Mouse (Mus musculus): ENCODE measurements around the gene Adam22. TPM values are rescaled to one million over a fixed set of nuclear protein-coding genes. Genes with fewer than 3 reads are reported as not detected.
"Not testable (repeated sequence)": the region's sequence is repeated elsewhere in the genome, so short reads cannot be mapped to it uniquely, and the experiment has no call there.

Gene Adam22
- polyA plus RNA-seq, 1 experiment from 2014 or later = 4.7 TPM

- no peaks in the 10 kb centered on the region for H3K27me3 ChIP-seq (ENCODE audit: insufficient read depth, poor library complexity, severe bottlenecking)
- H3K4me3 ChIP-seq = no peak overlapping the region
- DNase-seq (ENCODE audit: low spot score) = no peak
- WGBS = 78% methylated on average over 5 of the region's 5 CpGs
- H3K27ac ChIP-seq = no peak overlapping the region
- no peaks in the 10 kb centered on the region for H3K9me3 ChIP-seq
- H3K36me3 ChIP-seq = no peaks in the 10 kb centered on the region
- peaks cover 11% of the 10 kb centered on the region; the same call in 1 of the 2 replicates for H3K4me1 ChIP-seq
Observed at GRCm38 (mm10) chr5:8221630-8222029, 146.3 kb downstream of the Adam22 start.

GRCm38 (mm10) chr5:8215841-8216240 is 152.1 kb downstream of the Adam22 start:
- H3K27ac ChIP-seq = no peak overlapping the region
- no peaks in the 10 kb centered on the region for H3K4me1 ChIP-seq
- no peaks in the 10 kb centered on the region for H3K27me3 ChIP-seq (ENCODE audit: insufficient read depth, poor library complexity, severe bottlenecking)
- H3K4me3 ChIP-seq = no peak overlapping the region
- no peaks in the 10 kb centered on the region for H3K36me3 ChIP-seq
- no peak for DNase-seq (ENCODE audit: low spot score)
- 76% methylated on average over 1 of the region's 1 CpGs for whole genome bisulfite sequencing
- no peaks in the 10 kb centered on the region for H3K9me3 ChIP-seq

DNA sequence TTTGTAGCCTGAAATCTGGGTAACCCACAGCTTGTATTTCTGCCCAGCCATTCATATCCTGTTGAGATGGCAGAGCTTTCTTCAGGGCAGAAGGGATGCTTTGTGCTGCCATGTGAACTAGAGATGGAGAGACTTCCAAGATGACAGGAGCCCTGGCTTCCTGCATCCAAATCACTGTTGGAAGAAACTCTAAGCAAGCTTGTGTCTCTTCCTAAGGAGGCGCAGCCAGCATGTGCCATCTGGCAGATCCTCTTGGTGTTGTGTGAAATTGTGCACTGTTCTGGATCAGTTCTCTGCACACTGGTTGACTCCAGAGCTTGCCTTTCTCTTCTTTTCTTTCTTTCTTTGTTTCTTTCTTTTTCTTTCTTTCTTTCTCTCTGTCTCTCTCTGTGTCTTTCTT is 183.0 kb downstream of the Adam22 start:
- not testable (repeated sequence) for H3K9me3 ChIP-seq; H3K36me3 ChIP-seq; H3K4me3 ChIP-seq; H3K27ac ChIP-seq; DNase-seq (ENCODE audit: low spot score); H3K27me3 ChIP-seq (ENCODE audit: insufficient read depth, poor library complexity, severe bottlenecking); H3K4me1 ChIP-seq
- WGBS = 76% methylated on average over 1 of the region's 1 CpGs

- WGBS = 75% methylated on average over 1 of the region's 1 CpGs
- Histone ChIP-seq H3K9me3 (no peaks in the 10 kb centered on the region), H3K4me3 (no peak overlapping the region), H3K27me3 (ENCODE audit: insufficient read depth, poor library complexity, severe bottlenecking) (no peaks in the 10 kb centered on the region), H3K27ac (no peak overlapping the region), H3K36me3 (no peaks in the 10 kb centered on the region), H3K4me1 (no peaks in the 10 kb centered on the region)
- DNase-seq (ENCODE audit: low spot score) = no peak
Observed at GRCm38 (mm10) chr5:8180646-8181045, 187.3 kb downstream of the Adam22 start.

GRCm38 (mm10) chr5:8178111-8178510 is 189.8 kb downstream of the Adam22 start:
- 85% methylated on average over 17 of the region's 17 CpGs for WGBS
- Histone ChIP-seq H3K27ac (no peak overlapping the region), H3K36me3 (no peaks in the 10 kb centered on the region), H3K9me3 (no peaks in the 10 kb centered on the region), H3K27me3 (ENCODE audit: insufficient read depth, poor library complexity, severe bottlenecking) (no peaks in the 10 kb centered on the region), H3K4me1 (no peaks in the 10 kb centered on the region), H3K4me3 (no peak overlapping the region)
- no peak for DNase-seq (ENCODE audit: low spot score)

- 52% methylated on average over 4 of the region's 4 CpGs for WGBS
- no peak for DNase-seq (ENCODE audit: low spot score)
Observed at GRCm38 (mm10) chr5:8164773-8165172, 203.2 kb downstream of the Adam22 start.

DNA sequence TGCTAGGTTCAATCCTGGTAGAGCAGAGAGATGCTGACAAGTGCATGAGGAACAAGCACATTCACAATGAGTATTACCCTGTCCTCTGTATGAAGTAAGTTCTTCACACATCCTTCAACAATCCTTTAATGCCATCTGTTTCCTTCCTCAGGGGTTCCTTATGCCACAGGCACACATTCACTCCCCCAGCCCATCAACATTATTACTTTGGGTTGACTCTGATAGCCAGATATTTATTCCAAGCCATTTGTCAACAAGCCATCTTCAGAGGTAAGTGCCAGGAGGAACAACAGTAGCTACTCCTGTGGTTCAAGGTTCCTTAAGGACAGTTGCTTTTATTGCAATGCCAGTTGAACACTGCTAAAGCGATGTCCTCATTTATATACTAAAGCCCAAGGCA is 216.3 kb downstream of the Adam22 start:
- WGBS = 94% methylated on average over 1 of the region's 1 CpGs
- no peak overlapping the region for H3K4me3 ChIP-seq
- H3K4me1 ChIP-seq = no peaks in the 10 kb centered on the region
- H3K27me3 ChIP-seq (ENCODE audit: insufficient read depth, poor library complexity, severe bottlenecking) = no peaks in the 10 kb centered on the region
- no peaks in the 10 kb centered on the region for H3K36me3 ChIP-seq
- H3K27ac ChIP-seq = no peak overlapping the region
- no peak for DNase-seq (ENCODE audit: low spot score)
- H3K9me3 ChIP-seq = no peaks in the 10 kb centered on the region

More at GRCm38 (mm10) chr5:8164773-8165172, 203.2 kb downstream of the Adam22 start:
- H3K27me3 ChIP-seq (ENCODE audit: insufficient read depth, poor library complexity, severe bottlenecking) = no peaks in the 10 kb centered on the region
- no peak overlapping the region for H3K27ac ChIP-seq
- no peaks in the 10 kb centered on the region for H3K4me1 ChIP-seq
- no peaks in the 10 kb centered on the region for H3K36me3 ChIP-seq
- H3K4me3 ChIP-seq = no peak overlapping the region
- H3K9me3 ChIP-seq = no peaks in the 10 kb centered on the region

DNA sequence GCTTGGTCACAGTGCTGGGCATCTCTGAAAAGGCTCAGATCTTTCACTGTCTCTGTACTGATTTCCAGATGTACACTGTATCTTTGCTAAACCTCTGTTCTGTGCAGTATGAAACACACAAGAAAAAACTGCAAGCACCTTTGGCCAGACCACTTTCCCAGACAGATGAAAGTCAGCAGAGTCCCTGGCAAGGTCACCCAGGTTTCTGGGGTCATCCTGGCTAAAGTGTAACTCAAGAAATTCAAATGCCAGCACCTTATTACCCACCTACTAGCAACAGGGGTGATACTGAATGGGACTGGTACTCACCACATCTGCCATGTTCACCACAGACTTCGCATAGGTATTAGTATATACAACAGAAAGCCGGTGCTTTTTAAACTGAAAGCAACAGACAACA is 221.8 kb downstream of the Adam22 start:
- no peak overlapping the region for H3K27ac ChIP-seq
- no peaks in the 10 kb centered on the region for H3K9me3 ChIP-seq
- no peak overlapping the region for H3K4me3 ChIP-seq
- H3K36me3 ChIP-seq = no peaks in the 10 kb centered on the region
- WGBS = 93% methylated on average over 2 of the region's 2 CpGs
- H3K4me1 ChIP-seq = no peaks in the 10 kb centered on the region
- DNase-seq (ENCODE audit: low spot score) = no peak
- H3K27me3 ChIP-seq (ENCODE audit: insufficient read depth, poor library complexity, severe bottlenecking) = no peaks in the 10 kb centered on the region

- H3K36me3 ChIP-seq = no peaks in the 10 kb centered on the region
- no peak for DNase-seq (ENCODE audit: low spot score)
- no peak overlapping the region for H3K4me3 ChIP-seq
- H3K27ac ChIP-seq = no peak overlapping the region
- no peaks in the 10 kb centered on the region for H3K27me3 ChIP-seq (ENCODE audit: insufficient read depth, poor library complexity, severe bottlenecking)
- 75% methylated on average over 5 of the region's 5 CpGs for WGBS
- H3K9me3 ChIP-seq = no peaks in the 10 kb centered on the region
- H3K4me1 ChIP-seq = no peaks in the 10 kb centered on the region
Observed at GRCm38 (mm10) chr5:8145473-8145872, 222.5 kb downstream of the Adam22 start.

DNA sequence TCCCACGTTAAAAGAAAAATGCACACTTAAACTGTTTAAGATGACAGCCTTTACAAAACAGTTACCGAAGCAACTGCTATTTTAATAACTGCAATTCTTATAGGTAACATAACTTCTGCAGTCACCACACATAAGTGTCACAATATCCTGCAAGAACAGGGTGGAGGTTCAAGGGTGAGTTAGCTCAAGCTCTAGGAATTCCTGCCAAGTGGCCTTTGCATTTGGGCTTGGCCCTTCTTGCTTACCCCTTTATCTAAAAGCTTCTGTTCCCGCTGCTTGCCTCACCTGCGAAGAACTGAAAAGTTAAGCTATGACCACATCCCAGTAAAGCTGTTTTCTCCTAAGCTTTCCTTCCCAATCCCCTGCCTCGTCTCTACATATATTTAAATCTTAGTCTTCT is 235.4 kb downstream of the Adam22 start:
- Histone ChIP-seq H3K4me1 (no peaks in the 10 kb centered on the region), H3K4me3 (no peak overlapping the region), H3K27me3 (ENCODE audit: insufficient read depth, poor library complexity, severe bottlenecking) (no peaks in the 10 kb centered on the region), H3K9me3 (no peaks in the 10 kb centered on the region), H3K36me3 (no peaks in the 10 kb centered on the region), H3K27ac (no peak overlapping the region)
- DNase-seq (ENCODE audit: low spot score) = no peak
- WGBS = 78% methylated on average over 5 of the region's 5 CpGs

DNA sequence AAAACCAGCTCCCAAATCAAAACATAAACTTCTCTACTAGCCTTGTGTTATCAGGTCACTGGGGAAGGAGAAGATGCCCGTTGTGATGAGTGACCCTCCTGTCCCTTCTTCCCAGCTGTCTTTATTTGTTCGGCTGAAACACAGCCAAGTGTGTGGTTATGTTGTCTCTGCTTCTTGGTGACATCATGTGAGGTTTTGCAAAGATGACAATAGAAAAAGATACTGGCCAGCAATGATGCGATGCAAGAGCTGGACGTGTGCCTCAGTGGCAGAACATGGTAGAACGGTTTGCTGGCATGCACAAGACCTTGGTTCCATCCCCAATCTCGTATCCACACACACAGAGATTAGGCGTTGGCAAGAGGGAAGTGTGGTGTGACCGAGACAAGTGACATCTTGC is 236.0 kb downstream of the Adam22 start:
- WGBS = 85% methylated on average over 8 of the region's 8 CpGs
- Histone ChIP-seq H3K27me3 (ENCODE audit: insufficient read depth, poor library complexity, severe bottlenecking) (no peaks in the 10 kb centered on the region), H3K4me1 (no peaks in the 10 kb centered on the region), H3K36me3 (no peaks in the 10 kb centered on the region), H3K9me3 (no peaks in the 10 kb centered on the region), H3K4me3 (no peak overlapping the region), H3K27ac (no peak overlapping the region)
- DNase-seq (ENCODE audit: low spot score) = no peak

GRCm38 (mm10) chr5:8129750-8130149 is 238.2 kb downstream of the Adam22 start:
- H3K4me1 ChIP-seq = no peaks in the 10 kb centered on the region
- no peak overlapping the region for H3K4me3 ChIP-seq
- H3K27ac ChIP-seq = no peak overlapping the region
- H3K27me3 ChIP-seq (ENCODE audit: insufficient read depth, poor library complexity, severe bottlenecking) = no peaks in the 10 kb centered on the region
- H3K9me3 ChIP-seq = no peaks in the 10 kb centered on the region
- 79% methylated on average over 2 of the region's 2 CpGs for WGBS
- H3K36me3 ChIP-seq = no peaks in the 10 kb centered on the region
- no peak for DNase-seq (ENCODE audit: low spot score)

- no peak for DNase-seq (ENCODE audit: low spot score)
- no peak overlapping the region for H3K4me3 ChIP-seq
- no peaks in the 10 kb centered on the region; the same call in 1 of the 2 replicates for H3K4me1 ChIP-seq
- H3K36me3 ChIP-seq = no peaks in the 10 kb centered on the region
- WGBS = 84% methylated on average over 3 of the region's 3 CpGs
- no peak overlapping the region for H3K27ac ChIP-seq
- H3K27me3 ChIP-seq (ENCODE audit: insufficient read depth, poor library complexity, severe bottlenecking) = no peaks in the 10 kb centered on the region
- H3K9me3 ChIP-seq = peaks cover 4% of the 10 kb centered on the region; the same call in 1 of the 2 replicates
Observed at GRCm38 (mm10) chr5:8120926-8121325, 247.0 kb downstream of the Adam22 start.

DNA sequence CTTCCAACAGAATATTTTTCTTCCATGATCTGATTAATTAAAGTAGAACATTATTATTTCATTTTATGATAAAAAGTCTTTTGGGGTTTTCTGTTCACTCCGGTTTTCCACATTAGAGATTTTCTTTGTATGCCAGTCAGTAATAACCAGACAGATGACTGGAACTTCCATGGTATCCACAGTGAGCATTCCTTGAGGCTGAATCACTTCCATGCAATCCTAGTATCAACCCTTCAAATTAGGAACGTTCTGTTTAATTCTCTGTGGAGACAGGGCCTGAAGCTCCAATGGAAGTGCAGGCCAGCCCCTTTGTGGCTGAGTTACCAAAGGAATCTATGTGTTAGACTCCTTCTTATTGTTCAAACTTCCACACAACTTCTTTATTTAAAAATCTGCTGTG is 247.9 kb downstream of the Adam22 start:
- DNase-seq (ENCODE audit: low spot score) = no peak
- 68% methylated on average over 2 of the region's 2 CpGs for WGBS
- Histone ChIP-seq H3K4me1 (no peaks in the 10 kb centered on the region; the same call in 1 of the 2 replicates), H3K9me3 (peaks cover 4% of the 10 kb centered on the region; the same call in 1 of the 2 replicates), H3K36me3 (no peaks in the 10 kb centered on the region), H3K27me3 (ENCODE audit: insufficient read depth, poor library complexity, severe bottlenecking) (no peaks in the 10 kb centered on the region), H3K4me3 (no peak overlapping the region), H3K27ac (no peak overlapping the region)

All from heart, embryonic 10.5 days (tissue).